Mouse (Mus musculus) ES-Bruce4 (cell line): Measurements from ENCODE around the gene Castor1.
"Not testable (repeated sequence)": the region's sequence is repeated elsewhere in the genome, so short reads cannot be mapped to it uniquely, and the experiment has no call there.

Experiments used
- CTCF ChIP-seq: IDR thresholded peaks from one replicate; pipeline ENCODE4 v1.8.1; 2011; ENCODE audit warnings: low read depth, low read length
- POLR2A ChIP-seq: IDR thresholded peaks from one replicate; pipeline ENCODE4 v1.8.1; 2011; ENCODE audit warnings: low read length; ENCODE audit not compliant: insufficient read depth

- not testable (repeated sequence) for TF ChIP-seq POLR2A, CTCF
Observed at GRCm38 (mm10) chr11:4185480-4185879, 32.5 kb upstream of the Castor1 start.
